Mouse (Mus musculus) thymus, postnatal 4 days (tissue): ENCODE data around the gene Fam114a2.
A peak's percentile ranks its signal among the peaks of the same experiment; 100 is the strongest.
"Not testable (repeated sequence)": the region's sequence is repeated elsewhere in the genome, so short reads cannot be mapped to it uniquely, and the experiment has no call there.

Experiments
- DNase-seq: peaks from one replicate; pipeline ENCODE4 v3.0.0; 2021

Fam114a2 gene

DNA sequence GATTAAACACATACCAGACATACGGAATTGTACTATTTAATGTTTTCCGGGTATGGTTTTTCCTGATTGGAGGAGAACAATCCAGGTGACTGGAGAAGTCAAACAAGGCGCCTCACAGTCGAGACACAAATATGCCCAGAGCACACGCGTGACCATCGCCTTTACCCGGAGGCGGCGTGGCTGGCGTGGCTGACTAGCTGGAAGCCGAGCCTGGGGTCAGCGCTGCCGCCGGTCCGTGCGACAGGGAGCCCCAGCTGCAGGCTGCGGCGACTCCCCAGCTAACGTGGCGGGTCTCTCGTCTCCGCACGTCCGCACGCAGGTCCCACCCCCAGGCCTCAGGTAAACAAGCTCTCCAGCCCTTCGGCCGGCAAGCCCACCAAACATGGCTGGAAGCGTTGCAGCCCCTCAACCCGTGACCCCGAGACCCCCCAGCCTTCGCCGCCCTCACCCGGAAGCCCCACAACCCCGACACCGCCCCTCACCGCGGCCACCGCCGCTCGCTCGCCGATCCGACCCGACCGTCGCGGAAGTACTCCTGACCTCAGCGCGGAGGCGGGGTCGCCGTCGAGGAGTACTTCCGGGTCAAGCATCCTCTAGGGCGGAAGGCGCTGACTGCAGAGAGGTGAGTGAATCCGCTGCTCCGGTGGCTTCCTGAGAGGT lies at the start of gene Fam114a2, which contains the start of gene Mfap3:
Fam114a2 (minus strand) TSS at position 527 of the 660 bp plus-strand sequence.
Mfap3 (plus strand) TSS at position 574 of the 660 bp plus-strand sequence.
- peak; percentile 98 for DNase-seq

DNA sequence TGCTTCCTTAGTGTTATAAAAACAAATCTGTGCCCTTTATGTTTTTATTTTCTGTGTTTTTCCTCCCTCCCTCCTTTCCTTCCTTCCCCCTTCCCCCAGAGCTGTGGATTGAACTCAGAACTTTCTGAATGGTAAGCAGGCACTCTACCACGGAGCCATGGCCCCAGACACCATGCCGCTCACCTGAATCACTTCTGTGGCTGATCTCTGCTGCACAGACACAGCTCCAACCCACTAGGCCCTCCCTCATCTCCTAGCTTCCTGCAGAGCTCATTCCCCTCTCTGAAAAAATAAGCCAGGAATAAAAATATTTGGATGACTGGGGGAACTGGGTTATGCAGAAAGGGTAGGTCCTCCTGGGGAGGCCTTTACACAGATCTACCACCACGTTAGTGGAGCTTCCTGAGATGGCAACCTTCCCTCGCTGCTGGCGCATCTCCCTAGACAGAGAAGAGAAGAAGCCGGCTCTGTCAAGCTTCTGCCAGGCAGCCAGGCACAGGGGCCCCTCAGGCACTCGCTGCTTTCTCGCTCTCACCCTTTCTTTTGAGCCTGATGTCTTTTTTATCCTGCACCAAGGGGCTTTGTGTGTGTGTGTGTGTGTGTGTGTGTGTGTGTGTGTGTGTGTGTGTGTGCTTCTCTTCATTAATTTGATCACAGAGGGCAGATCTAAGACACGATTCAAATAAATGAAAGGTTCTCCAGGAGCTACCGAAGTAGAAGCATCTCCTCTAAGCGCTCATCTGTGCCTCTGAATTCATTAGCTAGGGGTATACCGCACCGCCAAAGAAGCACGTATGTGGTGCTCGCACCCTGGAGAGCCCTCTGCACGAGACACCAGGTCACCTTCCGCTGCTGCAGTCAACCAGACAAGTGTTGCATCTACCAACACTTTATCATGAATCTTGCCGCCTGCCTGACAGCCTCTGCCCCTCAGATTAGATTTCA lies 47.9 kb upstream of the Fam114a2 start:
- DNase-seq: no peak

DNA sequence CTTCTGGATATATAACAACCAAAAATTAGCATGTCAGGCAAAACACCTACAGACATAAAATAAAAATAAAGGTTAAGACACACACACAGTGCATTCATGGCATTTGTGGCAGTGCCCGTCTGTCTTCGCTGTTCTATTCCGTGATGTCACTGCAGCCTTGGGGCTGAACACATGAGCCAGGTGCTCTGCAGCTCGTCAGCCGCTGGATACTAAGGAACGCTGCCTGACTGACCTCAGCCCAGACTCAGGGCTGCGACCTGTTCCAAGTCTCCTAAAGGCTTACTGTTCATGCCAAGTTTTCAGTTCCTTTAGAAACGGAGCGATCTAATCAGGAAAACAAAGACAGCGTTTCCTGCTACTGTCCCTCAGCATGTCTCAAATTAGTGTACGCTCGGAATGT lies 46.1 kb upstream of the Fam114a2 start:
- DNase-seq: no peak

DNA sequence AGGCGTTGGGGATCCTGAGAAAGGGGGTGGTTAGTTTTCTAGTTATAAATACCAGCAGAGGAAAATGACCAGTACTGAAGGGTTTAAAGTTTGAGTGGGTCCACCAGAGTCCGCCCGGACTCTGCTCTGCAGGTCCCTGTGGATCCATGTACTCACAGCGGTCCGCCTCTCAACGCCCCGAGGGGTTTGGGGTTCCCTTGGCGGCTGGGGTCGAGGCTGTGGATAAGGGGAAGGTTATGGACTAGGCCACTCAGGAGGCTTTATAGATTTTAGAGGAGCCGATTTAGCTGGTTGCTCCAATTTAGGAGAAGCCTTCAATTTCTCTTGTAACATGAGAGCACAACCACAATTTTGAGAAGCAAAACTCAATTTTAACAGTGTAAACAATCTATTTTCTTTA lies 39.5 kb upstream of the Fam114a2 start:
- DNase-seq: not testable (repeated sequence)

DNA sequence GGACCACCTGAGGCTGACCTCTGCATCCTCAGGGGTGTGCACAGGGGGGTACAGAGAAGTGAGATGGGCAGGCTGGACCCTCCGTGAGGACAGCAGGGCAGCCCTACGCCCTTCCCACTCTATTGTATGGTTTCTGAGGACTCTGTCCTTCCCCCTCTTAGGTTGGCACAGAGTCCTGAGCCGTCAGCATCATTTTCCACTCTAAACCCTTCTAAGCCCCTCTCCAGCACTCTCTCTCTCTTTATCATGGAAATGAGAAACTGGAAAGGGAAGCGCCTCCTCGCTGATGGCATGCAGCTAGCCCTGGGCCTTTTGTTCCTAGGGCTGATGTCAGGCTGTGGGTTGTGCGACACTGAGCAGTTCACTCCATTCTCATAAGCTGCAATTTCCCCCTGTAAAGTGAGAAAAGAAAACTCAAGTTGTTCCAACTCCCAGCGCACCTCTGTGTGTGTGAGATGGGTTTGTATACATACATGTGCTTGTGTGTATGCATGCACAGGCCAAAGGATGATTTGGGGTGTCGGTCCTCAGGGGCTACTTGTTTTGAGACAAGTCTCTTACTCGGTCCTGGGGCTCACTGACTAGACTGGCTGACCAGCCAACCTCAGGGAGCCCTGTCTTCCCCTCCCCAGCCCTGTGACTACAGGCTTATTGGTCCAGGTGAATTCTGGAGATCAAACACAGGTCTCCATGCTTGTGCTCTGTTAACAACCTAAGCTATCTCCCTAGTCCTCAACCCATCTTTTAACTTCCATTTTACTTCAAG lies 34.8 kb upstream of the Fam114a2 start:
- no peak for DNase-seq

DNA sequence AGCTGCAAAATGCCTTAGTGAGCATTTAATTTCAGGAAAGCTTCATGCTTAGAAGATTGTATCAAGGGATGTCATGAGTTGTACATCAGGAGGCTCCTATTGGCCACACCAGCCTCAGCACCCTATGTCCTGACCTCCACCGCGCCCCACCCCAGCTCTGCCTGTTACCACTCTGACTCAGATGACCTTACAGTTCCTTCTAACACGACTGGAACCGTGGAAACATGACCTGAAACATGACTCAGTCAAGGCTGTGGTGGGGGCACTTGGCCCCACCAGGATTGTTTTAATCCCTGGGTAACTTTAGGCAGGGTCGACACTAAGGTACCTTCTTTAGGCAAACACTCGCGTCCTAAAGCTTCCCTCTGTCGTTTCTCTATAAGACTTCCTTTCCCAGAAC lies 32.6 kb upstream of the Fam114a2 start:
- no peak for DNase-seq

DNA sequence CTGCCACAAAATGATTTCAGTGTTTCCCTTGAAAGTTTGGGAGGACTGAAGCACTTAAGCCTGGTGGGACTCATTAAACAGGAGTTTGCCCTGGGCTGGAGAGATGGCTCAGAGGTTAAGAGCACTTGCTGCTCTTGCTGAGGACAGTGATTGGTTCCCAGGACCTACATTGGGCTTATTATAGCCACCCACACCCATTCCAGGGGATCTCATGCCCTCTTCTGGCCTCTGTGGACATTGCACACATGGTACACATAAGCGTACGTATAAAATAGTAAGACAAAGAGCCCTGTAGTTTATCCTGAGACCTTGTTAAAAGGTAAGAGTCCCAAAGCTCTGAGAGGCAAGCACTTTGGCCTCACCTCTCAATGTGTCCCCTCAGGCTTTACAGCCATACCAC lies 31.8 kb upstream of the Fam114a2 start:
- DNase-seq: peak; percentile 41

DNA sequence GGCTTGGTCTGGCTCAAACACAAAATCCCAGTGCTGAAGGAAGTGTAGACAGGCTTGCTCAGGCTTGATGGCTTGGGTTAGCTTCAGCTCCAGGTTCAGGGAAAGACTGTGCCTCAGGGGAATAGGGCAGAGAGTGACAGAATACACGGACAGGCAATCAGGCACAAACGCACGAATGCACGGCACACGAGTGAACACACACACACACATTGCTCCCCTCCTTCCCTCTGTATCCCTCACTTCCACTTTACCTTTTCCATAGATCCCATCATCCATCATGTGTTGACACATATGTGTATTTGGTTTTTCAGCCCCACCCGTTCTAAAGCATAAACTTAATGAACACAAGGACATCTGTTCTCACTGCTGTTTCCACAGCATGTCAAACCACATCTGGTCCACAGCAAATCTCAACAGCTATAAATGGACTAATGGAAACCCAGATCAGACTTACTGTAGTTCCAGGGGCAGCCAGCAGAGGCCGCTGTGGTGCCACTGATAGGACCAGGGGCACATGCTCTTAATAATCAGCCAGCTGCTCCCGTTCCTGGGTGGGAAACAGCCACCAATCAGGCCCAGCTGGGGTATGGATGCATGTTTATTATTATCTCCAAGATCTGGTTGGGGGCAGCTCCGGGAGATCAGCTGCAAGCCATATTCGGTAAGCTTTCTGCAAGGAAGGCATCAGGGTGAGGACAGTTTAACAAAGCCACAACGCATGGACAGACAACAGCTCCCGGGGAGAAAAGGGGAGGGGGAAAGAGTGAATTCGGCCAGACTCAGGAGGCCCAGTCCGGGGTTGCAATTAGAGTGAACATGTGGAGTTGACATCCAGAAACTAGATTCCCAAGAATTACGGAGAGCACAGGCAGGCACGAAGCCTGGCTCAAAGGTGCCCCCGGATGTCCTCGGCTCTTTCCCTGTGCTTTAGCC lies 30.5 kb upstream of the Fam114a2 start:
- DNase-seq: peak; percentile 89

DNA sequence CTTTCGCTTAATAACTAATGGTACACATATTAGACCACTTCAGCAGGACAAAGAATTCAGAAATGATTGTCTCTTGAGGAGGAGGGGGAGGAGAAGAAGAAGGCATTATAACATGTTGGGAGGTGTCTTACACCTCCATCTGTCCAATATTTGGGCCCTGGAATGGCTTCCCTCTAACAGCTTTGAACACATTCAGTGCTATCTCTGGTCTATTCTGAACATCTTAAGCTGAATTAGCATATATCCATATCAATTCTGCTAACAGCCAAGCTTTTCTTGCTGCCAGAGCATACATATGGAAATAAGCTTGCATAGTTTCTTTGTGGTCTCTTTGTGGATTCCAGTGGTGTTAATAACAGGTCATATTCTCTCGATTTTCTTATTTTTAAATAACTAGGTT lies 22.3 kb upstream of the Fam114a2 start:
- DNase-seq: no peak

DNA sequence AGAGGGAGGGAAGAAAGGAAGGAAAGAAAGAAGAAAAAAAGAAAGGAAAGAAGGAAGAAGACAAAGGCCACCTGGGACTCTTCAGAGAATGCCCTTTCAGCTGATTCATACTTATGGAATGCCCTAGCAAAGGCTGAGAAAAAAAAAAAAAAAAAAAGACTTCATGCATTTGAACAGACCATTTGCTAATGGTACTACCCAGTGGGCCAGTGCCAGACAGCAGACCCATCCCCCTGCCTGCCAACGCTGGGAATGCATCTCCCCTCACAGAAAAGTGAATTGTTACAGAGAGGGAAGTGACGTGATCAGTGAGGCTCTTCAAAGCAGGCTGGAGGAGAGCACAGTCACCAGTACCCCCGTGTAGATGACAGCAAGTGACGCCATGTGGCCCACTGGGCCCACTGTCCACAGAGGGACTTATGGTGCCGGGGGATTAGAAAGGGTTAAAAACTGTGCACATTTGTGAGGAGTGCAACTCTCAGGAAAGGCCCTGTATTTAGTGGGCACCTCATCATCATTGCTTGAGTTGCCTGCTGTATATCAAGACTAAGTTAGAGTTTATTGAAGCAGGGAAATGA lies 21.5 kb upstream of the Fam114a2 start:
- DNase-seq: no peak

DNA sequence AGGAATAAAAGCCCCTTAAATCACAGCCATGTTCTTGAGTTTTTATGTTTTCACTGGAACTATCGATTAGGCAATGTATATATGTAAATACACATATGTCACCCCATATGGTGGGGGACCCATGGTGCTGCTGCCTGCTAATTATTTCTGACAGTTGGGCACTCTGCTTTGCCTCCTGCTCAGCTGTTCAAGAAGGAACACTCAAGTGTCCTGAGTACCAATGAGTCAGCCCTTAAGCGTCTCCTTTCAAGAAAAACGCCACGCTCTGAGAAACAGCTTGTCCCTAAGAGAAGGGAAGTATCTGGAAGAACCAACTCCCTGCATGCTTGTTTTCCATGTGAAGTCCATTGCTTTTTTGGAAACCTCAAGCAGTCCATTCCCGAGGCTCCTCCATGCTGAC lies 17.5 kb upstream of the Fam114a2 start:
- no peak for DNase-seq

DNA sequence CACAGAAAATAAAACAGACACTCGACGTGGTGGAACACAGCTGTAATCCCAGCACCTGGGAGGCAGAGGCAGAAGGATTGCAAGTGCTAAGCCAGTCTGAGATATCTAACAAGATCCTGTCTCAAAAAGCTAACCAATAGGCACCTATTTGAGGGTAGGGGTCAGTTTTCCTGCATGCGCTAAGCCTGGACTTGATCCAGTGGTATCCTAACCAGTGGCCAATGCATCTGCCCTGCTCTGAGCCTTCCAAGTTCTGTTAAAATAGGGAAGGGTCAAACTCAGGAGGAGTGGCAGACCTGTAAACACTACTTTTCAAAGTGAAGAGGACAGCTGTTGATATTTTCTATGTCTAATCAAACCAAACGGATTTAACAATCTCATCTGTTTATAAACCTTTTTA lies 13.9 kb upstream of the Fam114a2 start:
- DNase-seq: no peak

DNA sequence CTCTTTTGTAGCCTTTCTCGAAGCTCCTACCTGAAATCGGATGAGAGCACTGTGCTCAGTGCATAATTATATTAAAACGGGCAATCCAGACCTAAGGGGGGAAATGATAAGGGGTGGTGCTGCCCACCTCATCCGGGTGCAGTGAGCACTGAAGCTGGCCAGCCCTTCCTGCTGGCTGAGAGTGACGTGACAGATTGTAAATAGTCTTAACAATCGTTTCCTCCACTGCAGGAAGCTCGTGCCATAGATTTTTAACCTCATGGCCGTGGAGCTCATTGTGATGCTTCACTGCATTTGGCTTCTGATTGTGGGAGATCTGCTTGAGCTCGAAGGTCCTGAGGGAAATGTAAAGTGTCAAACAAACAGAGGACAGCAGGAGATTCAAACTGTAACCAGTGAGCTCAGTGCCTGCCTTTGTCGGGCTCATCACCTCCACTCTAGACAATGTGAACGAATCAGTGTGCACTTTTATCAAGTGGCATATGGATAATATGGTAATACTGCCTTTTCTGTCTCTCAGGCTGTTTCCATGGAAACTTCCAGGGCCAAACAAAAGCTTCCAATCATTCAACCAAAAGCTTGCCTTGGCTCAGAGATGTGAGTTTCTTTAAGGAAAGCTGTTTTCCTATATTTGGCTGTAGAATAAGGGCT lies 13.0 kb upstream of the Fam114a2 start:
- DNase-seq: no peak

DNA sequence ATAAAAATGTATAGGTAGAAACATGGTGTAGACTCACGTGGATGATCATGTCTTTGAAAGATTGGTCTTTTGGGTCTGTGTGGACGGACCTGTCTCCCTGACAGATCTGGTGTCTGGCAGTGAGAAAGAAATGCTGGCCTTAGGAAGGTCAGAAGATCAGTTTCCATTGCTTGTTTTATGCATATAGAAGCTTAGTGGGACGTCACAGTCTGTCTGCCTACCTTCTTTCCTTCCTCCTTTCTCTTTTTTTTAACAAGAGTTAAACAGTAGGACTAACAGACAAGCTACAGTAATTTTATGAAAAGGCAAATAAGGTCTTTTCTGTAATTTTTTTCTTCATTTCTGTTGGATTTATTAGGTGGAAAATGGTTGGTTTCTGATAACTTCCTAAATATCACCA lies 10.7 kb upstream of the Fam114a2 start:
- no peak for DNase-seq

DNA sequence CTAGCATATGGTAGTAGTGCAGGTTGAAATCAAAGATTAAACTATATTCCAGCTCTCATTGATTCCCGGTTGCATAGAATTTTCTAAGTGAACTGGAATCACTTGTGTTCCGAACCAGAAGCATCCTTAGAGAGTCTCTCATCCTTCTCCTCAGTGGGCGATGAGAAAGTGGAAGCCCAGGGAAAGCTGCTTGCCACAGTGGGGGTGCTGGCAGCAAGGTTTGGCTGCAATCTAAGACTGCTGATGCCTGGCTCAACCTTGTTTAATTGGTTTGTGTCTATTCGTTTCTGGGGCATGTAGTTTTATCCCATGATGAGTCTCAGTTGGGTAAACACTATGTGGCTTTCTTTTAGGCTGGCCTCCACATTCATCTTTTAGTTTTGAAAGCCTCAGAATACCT lies 9.1 kb upstream of the Fam114a2 start:
- DNase-seq: no peak

DNA sequence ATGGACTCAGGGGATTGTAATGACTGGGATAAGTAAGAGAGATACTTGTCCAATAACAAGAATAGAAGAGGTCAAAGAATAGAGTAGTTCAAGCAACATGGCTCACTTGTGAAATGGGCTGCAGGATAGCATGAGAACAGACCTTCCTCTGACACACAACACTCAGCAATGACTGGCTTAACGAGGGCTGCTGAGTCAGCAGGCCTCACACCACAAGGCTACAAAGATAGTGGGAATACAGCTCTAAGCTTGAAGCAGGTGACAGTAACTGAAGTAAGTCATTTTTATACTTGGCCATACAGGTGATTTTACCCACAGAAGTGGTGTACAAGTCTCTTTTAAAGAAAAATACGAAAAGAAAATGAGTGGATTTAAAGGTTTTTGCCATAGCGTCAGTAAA lies 7.5 kb upstream of the Fam114a2 start:
- DNase-seq: no peak

DNA sequence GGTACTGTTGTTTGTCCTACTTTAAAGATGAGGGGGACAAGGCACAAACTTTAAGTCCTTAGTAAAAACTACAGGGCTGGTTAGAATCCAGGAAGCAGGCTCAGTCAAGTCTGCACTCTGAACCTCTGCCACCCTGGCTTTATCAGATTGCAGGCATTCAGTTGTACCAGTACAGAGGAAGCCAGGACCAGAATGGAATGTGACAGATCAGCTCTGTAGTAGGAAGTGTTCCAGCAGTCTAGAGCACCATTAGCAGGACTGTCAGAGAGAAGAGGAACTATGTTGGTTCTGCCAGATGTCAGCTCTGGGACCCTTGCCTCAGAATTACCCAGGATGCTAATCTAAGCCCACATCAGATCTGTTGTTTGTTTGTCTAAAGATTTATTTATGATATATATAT lies 6.2 kb upstream of the Fam114a2 start:
- DNase-seq: no peak

DNA sequence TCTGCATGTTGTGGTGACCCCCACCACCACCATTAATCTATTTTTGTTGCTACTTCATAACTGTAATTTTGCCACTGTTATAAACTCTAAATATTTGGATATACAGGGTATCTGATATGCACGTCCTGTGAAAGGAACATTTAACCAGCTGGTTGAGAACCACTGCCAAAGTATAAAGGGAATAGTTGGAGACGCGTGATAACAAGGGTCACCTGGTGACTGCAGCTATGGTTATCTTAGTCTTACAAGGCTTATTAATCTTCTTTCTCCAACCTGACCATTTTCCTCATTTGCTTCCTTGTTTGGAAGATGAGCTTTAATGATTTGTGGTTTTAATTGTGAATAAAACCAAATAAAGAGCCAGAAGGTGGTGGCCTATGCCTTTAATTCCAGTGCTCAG lies 5.0 kb upstream of the Fam114a2 start:
- DNase-seq: no peak

DNA sequence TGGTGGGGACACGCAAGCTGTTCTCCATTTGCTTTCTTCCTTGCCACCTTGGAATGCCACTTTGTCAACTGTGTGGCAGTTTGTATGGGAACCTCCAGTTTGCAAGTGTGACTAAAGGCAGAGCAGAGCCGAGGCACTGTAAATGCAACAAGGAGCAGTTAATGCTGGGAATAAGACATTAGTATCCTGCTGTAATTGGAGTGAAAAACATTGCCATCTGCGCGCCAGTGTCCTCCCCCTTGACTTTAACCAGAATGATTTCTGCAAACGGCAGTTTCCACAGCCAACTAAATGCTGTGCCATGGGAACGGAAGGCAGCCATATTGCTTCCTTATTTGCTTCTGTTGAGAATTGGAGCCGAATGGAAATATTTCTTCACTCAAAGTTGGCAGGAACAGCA lies 3.6 kb upstream of the Fam114a2 start:
- DNase-seq: no peak

DNA sequence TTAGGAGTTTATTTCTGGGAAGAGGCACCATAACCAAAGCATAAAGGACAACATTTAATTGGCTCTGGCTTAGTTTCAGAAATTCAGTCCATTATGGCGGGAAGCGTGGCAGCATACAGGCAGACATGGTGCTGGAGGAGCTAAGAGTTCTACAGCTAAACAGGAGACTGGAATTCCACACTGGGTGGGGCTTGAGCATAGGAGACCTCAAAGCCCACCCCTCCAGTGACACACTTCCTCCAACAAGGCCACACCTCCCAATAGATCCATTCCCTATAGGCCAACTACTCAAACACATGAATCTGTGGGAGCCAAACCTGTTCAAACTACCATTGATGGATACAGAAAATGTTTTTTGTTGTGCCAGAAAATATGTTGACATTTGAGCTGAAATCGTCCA lies 2.8 kb upstream of the Fam114a2 start:
- DNase-seq: no peak

DNA sequence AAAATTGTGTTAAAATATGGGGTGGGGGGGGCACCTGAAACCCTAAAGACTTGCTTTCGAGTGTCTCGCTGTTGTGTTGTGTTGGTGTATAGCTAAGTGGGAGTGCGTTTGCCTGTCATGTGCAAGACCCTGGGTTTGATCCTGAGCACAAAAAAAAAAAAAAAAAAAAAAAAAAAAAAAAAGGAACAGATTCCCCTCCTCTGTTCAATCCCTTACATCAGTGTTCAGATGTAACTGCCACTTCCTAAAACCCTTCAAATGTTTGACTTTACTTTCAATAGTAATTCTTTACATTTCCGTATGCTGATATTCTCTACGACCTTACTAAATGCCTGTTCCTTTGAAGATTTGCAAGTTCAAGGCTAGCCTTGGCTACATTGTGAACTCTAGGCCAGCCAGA lies 887 bp upstream of the Fam114a2 start:
- no peak for DNase-seq
